Mouse (Mus musculus) CH12.LX (cell line): Measurements from ENCODE around the gene Pbx3. TPM values are rescaled to one million over a fixed set of nuclear protein-coding genes. Genes with fewer than 3 reads are reported as not detected.

Experiments
- DNase-seq: peaks from one replicate; pipeline ENCODE4 v3.0.0-alpha.2; 2013; ENCODE audit errors: extremely low read depth
- H3K27ac ChIP-seq: 2 replicates; pipeline ENCODE4 v1.5.1; 2012; ENCODE audit warnings: low read depth, mild to moderate bottlenecking, control low read depth, moderate library complexity; ENCODE audit not compliant: insufficient read depth
- H3K27me3 ChIP-seq: replicated peaks from 2 replicates; pipeline ENCODE3; 2012; ENCODE audit warnings: inconsistent platforms
- H3K36me3 ChIP-seq, 2 experiments: replicated peaks in 1 of 2; 2 replicates each; pipeline versions ENCODE3 to v1.6.1; 2012; ENCODE audit warnings: inconsistent platforms in 1 of 2, low read length in 1 of 2, mild to moderate bottlenecking in 1 of 2, mixed read lengths in 1 of 2, moderate library complexity in 1 of 2; ENCODE audit not compliant: control insufficient read depth in 1 of 2, insufficient read depth in 1 of 2
- H3K4me1 ChIP-seq, 2 experiments: 2 replicates each; pipeline ENCODE4 v1.6.1; 2012; ENCODE audit warnings: inconsistent platforms in 1 of 2, moderate library complexity in 1 of 2; ENCODE audit not compliant: insufficient read depth in 2 of 2, control insufficient read depth in 1 of 2
- H3K4me2 ChIP-seq: 2 replicates; pipeline ENCODE4 v1.6.1; 2012; ENCODE audit warnings: low read depth, mild to moderate bottlenecking, control low read depth; ENCODE audit not compliant: poor library complexity, insufficient read depth, severe bottlenecking
- H3K4me3 ChIP-seq, 3 experiments: fragments of 150-350 bp in 1 of 3; sonication (generic) in 1 of 3; replicated peaks in 1 of 3; 2 replicates each; pipeline versions ENCODE3 to v1.5.1; 2011 to 2012; ENCODE audit warnings: low read depth in 2 of 3, low read length in 2 of 3, mild to moderate bottlenecking in 2 of 3, moderate library complexity in 2 of 3, control low read depth in 1 of 3, improper control_type of control experiment in 1 of 3, inconsistent platforms in 1 of 3, mixed read lengths in 1 of 3; ENCODE audit not compliant: poor library complexity in 1 of 3
- H3K79me2 ChIP-seq: replicated peaks from 2 replicates; pipeline ENCODE4 v1.6.1; 2012; ENCODE audit warnings: mild to moderate bottlenecking, moderate library complexity; ENCODE audit not compliant: control insufficient read depth, poor library complexity, insufficient read depth, severe bottlenecking; ENCODE audit errors: extremely low read depth
- H3K9ac ChIP-seq: 2 replicates; pipeline ENCODE4 v1.6.1; 2012; ENCODE audit warnings: low read depth, mild to moderate bottlenecking, control low read depth, moderate library complexity; ENCODE audit not compliant: insufficient read depth
- H3K9me3 ChIP-seq: replicated peaks from 2 replicates; pipeline ENCODE3; 2012; ENCODE audit warnings: low read length, inconsistent platforms, mixed read lengths
- CHD2 ChIP-seq: IDR thresholded peaks from 2 replicates; pipeline ENCODE4 v1.6.1; 2011; ENCODE audit warnings: low read length, improper control_type of control experiment
- E2F4 ChIP-seq: IDR thresholded peaks from 2 replicates; pipeline ENCODE4 v1.6.1; 2011; ENCODE audit warnings: low read depth, low read length, improper control_type of control experiment; ENCODE audit not compliant: insufficient replicate concordance
- ELF1 ChIP-seq: IDR thresholded peaks from 2 replicates; pipeline ENCODE4 v1.6.1; 2014; ENCODE audit warnings: low read depth, mild to moderate bottlenecking, inconsistent platforms, low read length, improper control_type of control experiment
- EP300 ChIP-seq: IDR thresholded peaks from 2 replicates; pipeline ENCODE4 v1.6.1; 2011; ENCODE audit warnings: low read length, improper control_type of control experiment
- ETS1 ChIP-seq: conservative IDR thresholded peaks from 2 replicates; pipeline ENCODE4 v1.6.1; 2012; ENCODE audit warnings: low read depth, mild to moderate bottlenecking, inconsistent platforms, low read length, improper control_type of control experiment, moderate library complexity
- JUN ChIP-seq: IDR thresholded peaks from 2 replicates; pipeline ENCODE4 v1.6.1; 2011; ENCODE audit warnings: low read depth, mild to moderate bottlenecking, low read length, improper control_type of control experiment, moderate library complexity; ENCODE audit not compliant: insufficient read depth
- JUND ChIP-seq: conservative IDR thresholded peaks from 2 replicates; pipeline ENCODE4 v1.6.1; 2011; ENCODE audit warnings: low read depth, low read length, improper control_type of control experiment
- MAFK ChIP-seq: IDR thresholded peaks from 2 replicates; pipeline ENCODE4 v1.6.1; 2011; ENCODE audit warnings: low read length, improper control_type of control experiment; ENCODE audit not compliant: insufficient replicate concordance
- MAX ChIP-seq: IDR thresholded peaks from 2 replicates; pipeline ENCODE4 v1.6.1; 2011; ENCODE audit warnings: low read length, improper control_type of control experiment
- MAZ ChIP-seq: IDR thresholded peaks from 2 replicates; pipeline ENCODE4 v1.6.1; 2012; ENCODE audit warnings: low read depth, mild to moderate bottlenecking, inconsistent platforms, low read length, improper control_type of control experiment, moderate library complexity
- MYC ChIP-seq: IDR thresholded peaks from 2 replicates; pipeline ENCODE4 v1.6.1; 2011; ENCODE audit warnings: low read depth, mild to moderate bottlenecking, improper control_type of control experiment, low read length
- NELFE ChIP-seq: IDR thresholded peaks from 2 replicates; pipeline ENCODE4 v1.6.1; 2011; ENCODE audit warnings: low read depth, low read length, improper control_type of control experiment
- NRF1 ChIP-seq: IDR thresholded peaks from 2 replicates; pipeline ENCODE4 v1.6.1; 2014; ENCODE audit warnings: low read depth, mild to moderate bottlenecking, inconsistent platforms, low read length, improper control_type of control experiment, moderate library complexity
- PAX5 ChIP-seq: IDR thresholded peaks from 2 replicates; pipeline ENCODE4 v1.6.1; 2012; ENCODE audit warnings: low read length, inconsistent platforms, mixed read lengths
- POLR2A ChIP-seq: IDR thresholded peaks from 2 replicates; pipeline ENCODE4 v1.6.1; 2011; ENCODE audit warnings: low read depth, mild to moderate bottlenecking, improper control_type of control experiment, low read length
- SIN3A ChIP-seq: IDR thresholded peaks from 2 replicates; pipeline ENCODE4 v1.6.1; 2012; ENCODE audit warnings: low read length, improper control_type of control experiment, inconsistent platforms
- SMC3 ChIP-seq: IDR thresholded peaks from 2 replicates; pipeline ENCODE4 v1.6.1; 2011; ENCODE audit warnings: low read depth, low read length, improper control_type of control experiment
- TBP ChIP-seq: conservative IDR thresholded peaks from 2 replicates; pipeline ENCODE4 v1.6.1; 2011; ENCODE audit warnings: low read depth, low read length, improper control_type of control experiment
- TCF12 ChIP-seq: IDR thresholded peaks from 2 replicates; pipeline ENCODE4 v1.6.1; 2014; ENCODE audit warnings: low read depth, mild to moderate bottlenecking, inconsistent platforms, low read length, improper control_type of control experiment
- UBTF ChIP-seq: IDR thresholded peaks from 2 replicates; pipeline ENCODE4 v1.6.1; 2012; ENCODE audit warnings: low read depth, mild to moderate bottlenecking, inconsistent platforms, low read length, improper control_type of control experiment, moderate library complexity
- USF2 ChIP-seq: conservative IDR thresholded peaks from 2 replicates; pipeline ENCODE4 v1.6.1; 2011; ENCODE audit warnings: low read depth, low read length, improper control_type of control experiment
- ZC3H11A ChIP-seq: IDR thresholded peaks from 2 replicates; pipeline ENCODE4 v1.6.1; 2012; ENCODE audit warnings: low read depth, mild to moderate bottlenecking, inconsistent platforms, low read length, improper control_type of control experiment
- ZNF384 ChIP-seq: IDR thresholded peaks from 2 replicates; pipeline ENCODE4 v1.6.1; 2012; ENCODE audit warnings: low read depth, low read length, improper control_type of control experiment, inconsistent platforms
- dilution Hi-C: fragments of 300-500 bp; cut with MboI; formaldehyde crosslinking; loops from 2 replicates; pipeline ENCODE4 v1.14.3; 2020; ENCODE audit warnings: low sequenced_read_pairs; ENCODE audit not compliant: extremely low pct_unique_long_range_greater_than_20kb, extremely low pct_ligation_motif_present
- in situ Hi-C: fragments of 300-500 bp; cut with MboI; formaldehyde crosslinking; loops from 3 replicates; pipeline ENCODE4 v1.14.3; 2019; ENCODE audit warnings: low sequenced_read_pairs, low pct_ligation_motif_present, low pct_unique_long_range_greater_than_20kb, mixed read lengths
- polyA plus RNA-seq: library from polyadenylated mRNA; unstranded; fragments of >175 nt; gene quantifications from 2 replicates; pipeline ENCODE4 v1.2.1, GENCODE M21; 2012; ENCODE audit warnings: low read depth; ENCODE audit not compliant: insufficient read length
- total RNA-seq, 2 experiments: library from RNA; depleted of rRNA; stranded (reverse); fragments of 300-350 nt in 1 of 2; fragments of >200 nt in 1 of 2; gene quantifications; 2 replicates each; pipeline ENCODE4 v1.2.3; 2012 to 2014

Gene Pbx3
- total and polyA plus RNA-seq, 3 experiments: 3.8 to 8.1 (median 5.9) TPM

GRCm38 (mm10) chr2:34153336-34153735 is 219.6 kb downstream of the Pbx3 start:
- TF ChIP-seq SIN3A (no peak), ZNF384 (no peak), UBTF (no peak), NELFE (no peak), E2F4 (no peak), EP300 (no peak), SMC3 (no peak), ETS1 (no peak), JUND (no peak), MAX (no peak), ZC3H11A (no peak), MAFK (no peak), USF2 (no peak), MAZ (no peak)
- Histone ChIP-seq H3K9ac (no peak overlapping the region), H3K79me2 (no peaks in the 10 kb centered on the region), H3K36me3 (no peaks in the 10 kb centered on the region), H3K9me3 (no peaks in the 10 kb centered on the region), H3K4me3 (no peak overlapping the region), H3K4me2 (no peak overlapping the region), H3K27ac (no peak overlapping the region), H3K27me3 (peaks cover 8% of the 10 kb centered on the region), H3K4me1 (no peaks in the 10 kb centered on the region)
- in situ Hi-C loops (no loop called here), dilution Hi-C loops (no loop called here)
- no peak for DNase-seq

GRCm38 (mm10) chr2:34150560-34150959 is 222.4 kb downstream of the Pbx3 start:
- in situ Hi-C loops: no loop called here
- dilution Hi-C loops: no loop called here
- no peaks in the 10 kb centered on the region for H3K9me3 ChIP-seq

More at GRCm38 (mm10) chr2:34150560-34150959, 222.4 kb downstream of the Pbx3 start:
- no peaks in the 10 kb centered on the region for H3K36me3 ChIP-seq
- no peaks in the 10 kb centered on the region for H3K4me1 ChIP-seq
- TF ChIP-seq TCF12 (no peak), ELF1 (no peak), MAZ (no peak), NELFE (no peak), JUN (no peak), NRF1 (no peak), JUND (no peak), MAFK (no peak), POLR2A (no peak), PAX5 (no peak), TBP (no peak), MYC (no peak), CHD2 (no peak)
- H3K9ac ChIP-seq: no peak overlapping the region
- no peak for DNase-seq
- no peaks in the 10 kb centered on the region for H3K79me2 ChIP-seq
- no peak overlapping the region for H3K4me2 ChIP-seq
- no peak overlapping the region for H3K27ac ChIP-seq
- peaks cover 8% of the 10 kb centered on the region for H3K27me3 ChIP-seq
- H3K4me3 ChIP-seq: no peak overlapping the region
